Mouse (Mus musculus): ENCODE measurements around the gene Fuk.

GRCm38 (mm10) chr8:110911576-110912570, 9.6 kb upstream of the Fuk start:
- TF ChIP-seq POLR2A (IDR thresholded peaks at IDR 0.05; ENCODE audit: borderline replicate concordance, extremely low read depth, insufficient read depth, insufficient read length, poor library complexity, severe bottlenecking) = no peak
- TF ChIP-seq CTCF (IDR thresholded peaks at IDR 0.05; ENCODE audit: borderline replicate concordance, extremely low read depth, insufficient read depth, insufficient read length) = no peak
